Mouse (Mus musculus): Measurements from ENCODE around the gene Fcho1. TPM values are rescaled to one million over a fixed set of nuclear protein-coding genes. Genes with fewer than 3 reads are reported as not detected.
"Not testable (repeated sequence)": the region's sequence is repeated elsewhere in the genome, so short reads cannot be mapped to it uniquely, and the experiment has no call there.

Gene Fcho1
- polyA plus RNA-seq (2016; fragmentation: Nextera tagmentation; extraction: Ambion mirVana) = 39.2 and 43.7 TPM in 2 replicates

GRCm38 (mm10) chr8:71725122-71725924 is at the start of gene Fcho1:
Gene Fcho1 (minus strand): TSS chr8:71725716.
- Histone ChIP-seq H3K4me2 (replicated peaks) (peak within 1 kb of the TSS; percentile 83), H3K36me3 (no peaks in the 10 kb centered on the region), H3K27ac (replicated peaks) (0 out of 2 replicates have a peak within 1 kb of the TSS, but pooled peaks have one; percentile 44), H3K9me3 (no peaks in the 10 kb centered on the region), H3K4me3 (peak within 1 kb of the TSS; percentile 78), H3K27me3 (peaks cover 20% of the 10 kb centered on the region), H3K9ac (replicated peaks) (peak within 1 kb of the TSS; percentile 89), H3K4me1 (peaks cover 48% of the 10 kb centered on the region)
- 2% methylated on average over 37 of the region's 54 CpGs for whole genome bisulfite sequencing
- ATAC-seq (ENCODE audit: low FRiP score, low read depth) = peak; percentile 84

GRCm38 (mm10) chr8:71771336-71771735 is 45.8 kb upstream of the Fcho1 start:
- H3K4me3 ChIP-seq = no peak overlapping the region
- no peak for ATAC-seq (ENCODE audit: low FRiP score, low read depth)
- no peak overlapping the region for H3K27ac ChIP-seq (replicated peaks)
- H3K9ac ChIP-seq (replicated peaks) = no peak overlapping the region
- H3K9me3 ChIP-seq = peaks cover 9% of the 10 kb centered on the region
- H3K4me2 ChIP-seq (replicated peaks) = no peak overlapping the region
- no peaks in the 10 kb centered on the region for H3K36me3 ChIP-seq
- no peaks in the 10 kb centered on the region for H3K27me3 ChIP-seq
- 90% methylated on average over 14 of the region's 15 CpGs for WGBS
- no peaks in the 10 kb centered on the region for H3K4me1 ChIP-seq

GRCm38 (mm10) chr8:71758816-71759215 is 33.3 kb upstream of the Fcho1 start:
- ATAC-seq (ENCODE audit: low FRiP score, low read depth) = 0 out of 2 replicates have a peak, but pooled peaks have one; percentile 23
- Histone ChIP-seq H3K27ac (replicated peaks) (no peak overlapping the region), H3K9ac (replicated peaks) (no peak overlapping the region), H3K9me3 (no peaks in the 10 kb centered on the region), H3K27me3 (no peaks in the 10 kb centered on the region), H3K4me1 (peaks cover 4% of the 10 kb centered on the region; the same call in 1 of the 2 replicates), H3K4me2 (replicated peaks) (no peak overlapping the region), H3K4me3 (no peak overlapping the region), H3K36me3 (no peaks in the 10 kb centered on the region)
- 65% methylated on average over 3 of the region's 3 CpGs for WGBS

GRCm38 (mm10) chr8:71752881-71753552 is 27.5 kb upstream of the Fcho1 start:
- 73% methylated on average over 7 of the region's 7 CpGs for WGBS
- H3K4me1 ChIP-seq; H3K9ac ChIP-seq (replicated peaks); H3K36me3 ChIP-seq; H3K27me3 ChIP-seq; H3K4me3 ChIP-seq; H3K4me2 ChIP-seq (replicated peaks); H3K9me3 ChIP-seq; H3K27ac ChIP-seq (replicated peaks); ATAC-seq (ENCODE audit: low FRiP score, low read depth): not testable (repeated sequence)

GRCm38 (mm10) chr8:71752263-71752662 is 26.7 kb upstream of the Fcho1 start:
- not testable (repeated sequence) for H3K4me3 ChIP-seq; H3K4me1 ChIP-seq; H3K4me2 ChIP-seq (replicated peaks); H3K9me3 ChIP-seq; H3K27me3 ChIP-seq; H3K9ac ChIP-seq (replicated peaks); H3K27ac ChIP-seq (replicated peaks); H3K36me3 ChIP-seq; ATAC-seq (ENCODE audit: low FRiP score, low read depth)

GRCm38 (mm10) chr8:71751337-71751886 is 25.9 kb upstream of the Fcho1 start:
- H3K9ac ChIP-seq (replicated peaks); H3K4me1 ChIP-seq; H3K27ac ChIP-seq (replicated peaks); H3K36me3 ChIP-seq; H3K27me3 ChIP-seq; H3K4me2 ChIP-seq (replicated peaks); H3K9me3 ChIP-seq; H3K4me3 ChIP-seq: not testable (repeated sequence)
- 54% methylated on average over 2 of the region's 2 CpGs for WGBS
- ATAC-seq (ENCODE audit: low FRiP score, low read depth) = peak; percentile 44; the same call in 1 of the 2 replicates

- not testable (repeated sequence) for H3K9ac ChIP-seq (replicated peaks); ATAC-seq (ENCODE audit: low FRiP score, low read depth); H3K27me3 ChIP-seq; H3K27ac ChIP-seq (replicated peaks); H3K4me1 ChIP-seq; H3K36me3 ChIP-seq; H3K4me3 ChIP-seq; H3K9me3 ChIP-seq; H3K4me2 ChIP-seq (replicated peaks)
- WGBS = 82% methylated on average over 6 of the region's 6 CpGs
Measured at GRCm38 (mm10) chr8:71749321-71750075, 24.0 kb upstream of the Fcho1 start.

- H3K4me2 ChIP-seq (replicated peaks); ATAC-seq (ENCODE audit: low FRiP score, low read depth); H3K4me1 ChIP-seq; H3K27me3 ChIP-seq; H3K27ac ChIP-seq (replicated peaks); H3K9me3 ChIP-seq; H3K9ac ChIP-seq (replicated peaks); H3K36me3 ChIP-seq; H3K4me3 ChIP-seq: not testable (repeated sequence)
Measured at GRCm38 (mm10) chr8:71747082-71747481, 21.6 kb upstream of the Fcho1 start.

GRCm38 (mm10) chr8:71745322-71745721 is 19.8 kb upstream of the Fcho1 start:
- H3K9me3 ChIP-seq = no peaks in the 10 kb centered on the region
- peaks cover 17% of the 10 kb centered on the region; the same call in 1 of the 2 replicates for H3K27me3 ChIP-seq
- H3K4me3 ChIP-seq = no peak overlapping the region
- WGBS = 78% methylated on average over 1 of the region's 1 CpGs
- no peak overlapping the region for H3K4me2 ChIP-seq (replicated peaks)
- H3K4me1 ChIP-seq = peaks cover 7% of the 10 kb centered on the region
- ATAC-seq (ENCODE audit: low FRiP score, low read depth) = no peak
- H3K27ac ChIP-seq (replicated peaks) = no peak overlapping the region
- no peak overlapping the region for H3K9ac ChIP-seq (replicated peaks)
- H3K36me3 ChIP-seq = no peaks in the 10 kb centered on the region

GRCm38 (mm10) chr8:71742783-71743182 is 17.3 kb upstream of the Fcho1 start:
- Histone ChIP-seq H3K27ac (replicated peaks) (no peak overlapping the region), H3K4me3 (no peak overlapping the region), H3K27me3 (peaks cover 17% of the 10 kb centered on the region; the same call in 1 of the 2 replicates), H3K9me3 (no peaks in the 10 kb centered on the region), H3K4me1 (peaks cover 7% of the 10 kb centered on the region), H3K9ac (replicated peaks) (no peak overlapping the region), H3K36me3 (no peaks in the 10 kb centered on the region), H3K4me2 (replicated peaks) (no peak overlapping the region)
- WGBS = 67% methylated on average over 2 of the region's 2 CpGs
- no peak for ATAC-seq (ENCODE audit: low FRiP score, low read depth)

- Histone ChIP-seq H3K27ac (replicated peaks) (no peak overlapping the region), H3K4me2 (replicated peaks) (peak overlapping the region; percentile 41), H3K27me3 (peaks cover 17% of the 10 kb centered on the region; the same call in 1 of the 2 replicates), H3K9ac (replicated peaks) (no peak overlapping the region), H3K9me3 (no peaks in the 10 kb centered on the region), H3K36me3 (no peaks in the 10 kb centered on the region), H3K4me1 (peaks cover 7% of the 10 kb centered on the region), H3K4me3 (peak overlapping the region; percentile 16; the same call in 1 of the 2 replicates)
- ATAC-seq (ENCODE audit: low FRiP score, low read depth) = peak; percentile 49; the same call in 1 of the 2 replicates
- WGBS = 3% methylated on average over 19 of the region's 19 CpGs
Measured at GRCm38 (mm10) chr8:71741687-71742114, 16.2 kb upstream of the Fcho1 start.
